ENCODE assay signal across 10 mouse cellular contexts in the genomic region with DNA sequence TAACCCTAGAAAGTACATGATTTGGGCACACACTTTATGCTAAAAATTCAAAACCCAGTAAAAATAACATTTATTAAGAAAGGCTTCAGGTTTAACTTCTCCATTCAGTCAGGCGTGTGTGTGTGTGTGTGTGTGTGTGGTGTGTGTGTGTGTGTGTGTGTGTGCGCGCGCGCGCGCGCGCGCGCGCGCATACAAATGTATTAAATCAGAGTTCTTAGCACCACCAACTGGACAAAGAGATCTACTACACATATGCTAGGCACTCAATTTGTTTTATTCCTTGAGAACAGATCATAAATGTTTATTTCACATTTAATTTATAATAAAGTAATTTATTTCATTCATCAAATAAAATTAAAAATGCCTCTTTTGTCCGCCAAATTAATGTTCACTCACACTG. TPM values are rescaled to one million over a fixed set of nuclear protein-coding genes. Genes with fewer than 3 reads are reported as not detected.
DNase-seq lines count a peak whose midpoint lies in the region; ATAC-seq and TF ChIP-seq lines count a peak whose summit lies in the region.
"Had no signal": no experiment of that assay in that cellular context is flagged by ENCODE, and none has a peak within 500 bp of the region (broad histone marks: within the 10 kb centered on the region; RNA-seq: fewer than 3 reads in every experiment).

No protein-coding gene starts in this region.

- H3K4me1 ChIP-seq in forebrain, postnatal 0 days (ENCODE audit: insufficient read depth), result peaks cover 7% of the 10 kb centered on the region
- 0 out of 2 replicates have a peak, but pooled peaks cover 5% of the 10 kb centered on the region for H3K4me1 ChIP-seq in forebrain, embryonic 11.5 days (replicated peaks; ENCODE audit: control insufficient read depth, insufficient read depth, low read length)
- H3K4me1 ChIP-seq in heart, embryonic 10.5 days, result no peaks in the 10 kb centered on the region
- H3K4me1 ChIP-seq in forebrain, embryonic 12.5 days, result peaks cover 12% of the 10 kb centered on the region

- no peak for ATAC-seq in forebrain, postnatal 0 days
- ATAC-seq in forebrain, embryonic 11.5 days (replicated peaks; ENCODE audit: low FRiP score), result no peak
- ATAC-seq in CD4-positive, CD25-positive, alpha-beta regulatory T cell, adult 4 months, result peak; percentile 53
- no peak for ATAC-seq in forebrain, embryonic 12.5 days (ENCODE audit: low FRiP score)

- H3K27me3 ChIP-seq in forebrain, postnatal 0 days (ENCODE audit: insufficient read depth, low read length), result no peaks in the 10 kb centered on the region
- no peaks in the 10 kb centered on the region for H3K27me3 ChIP-seq in forebrain, embryonic 11.5 days (ENCODE audit: control insufficient read depth, insufficient read depth, low read length)
- no peaks in the 10 kb centered on the region for H3K27me3 ChIP-seq in heart, embryonic 10.5 days (ENCODE audit: insufficient read depth, poor library complexity, severe bottlenecking)
- H3K27me3 ChIP-seq in forebrain, embryonic 12.5 days, result no peaks in the 10 kb centered on the region
- H3K27me3 ChIP-seq: neural tube, embryonic 13.5 days had no signal

- 82% methylated on average over 14 of the region's 14 CpGs for WGBS in forebrain, postnatal 0 days
- WGBS in forebrain, embryonic 11.5 days, result 85% methylated on average over 14 of the region's 14 CpGs
- 85% methylated on average over 14 of the region's 14 CpGs for WGBS in heart, embryonic 10.5 days
- WGBS in forebrain, embryonic 12.5 days, result 81% methylated on average over 14 of the region's 14 CpGs

- TF ChIP-seq CTCF in forebrain, postnatal 0 days (IDR thresholded peaks at IDR 0.05; ENCODE audit: low read depth), result peak; percentile 57

- H3K4me3 ChIP-seq in forebrain, postnatal 0 days (ENCODE audit: low read depth, low read length), result no peak overlapping the region
- no peak overlapping the region for H3K4me3 ChIP-seq in forebrain, embryonic 11.5 days (ENCODE audit: low read depth, low read length)
- no peak overlapping the region for H3K4me3 ChIP-seq in heart, embryonic 10.5 days
- H3K4me3 ChIP-seq in forebrain, embryonic 12.5 days (replicated peaks), result no peak overlapping the region
- H3K4me3 ChIP-seq: neural tube, embryonic 13.5 days had no signal

- intact Hi-C loops in left cerebral cortex, postnatal 25 days (cut with DNase I), result loop anchor here (5.0 kb wide), 3 partner anchors 276 to 741 kb away; partner anchors contain the start of gene Foxn3

- H3K9me3 ChIP-seq in forebrain, postnatal 0 days (ENCODE audit: low read length), result no peaks in the 10 kb centered on the region
- H3K9me3 ChIP-seq in forebrain, embryonic 11.5 days (ENCODE audit: control insufficient read depth, low read length), result no peaks in the 10 kb centered on the region
- H3K9me3 ChIP-seq in heart, embryonic 10.5 days, result no peaks in the 10 kb centered on the region
- H3K9me3 ChIP-seq in forebrain, embryonic 12.5 days, result no peaks in the 10 kb centered on the region
- H3K9me3 ChIP-seq: neural tube, embryonic 13.5 days had no signal

- H3K4me2 ChIP-seq in forebrain, postnatal 0 days (ENCODE audit: low read depth), result no peak overlapping the region
- H3K4me2 ChIP-seq in forebrain, embryonic 11.5 days (ENCODE audit: low read depth, low read length, severe bottlenecking), result no peak overlapping the region
- no peak overlapping the region for H3K4me2 ChIP-seq in forebrain, embryonic 12.5 days
- H3K4me2 ChIP-seq: neural tube, embryonic 13.5 days had no signal

- no peaks in the 10 kb centered on the region for H3K36me3 ChIP-seq in forebrain, postnatal 0 days (ENCODE audit: insufficient read depth)
- H3K36me3 ChIP-seq in forebrain, embryonic 11.5 days (ENCODE audit: control insufficient read depth, insufficient read depth, low read length), result no peaks in the 10 kb centered on the region; the same call in 1 of the 2 replicates
- no peaks in the 10 kb centered on the region for H3K36me3 ChIP-seq in heart, embryonic 10.5 days
- no peaks in the 10 kb centered on the region; the same call in 1 of the 2 replicates for H3K36me3 ChIP-seq in forebrain, embryonic 12.5 days (replicated peaks)
- H3K36me3 ChIP-seq: neural tube, embryonic 13.5 days had no signal

- DNase-seq in forebrain, postnatal 0 days, result peak; percentile 70
- DNase-seq in forebrain, embryonic 11.5 days (ENCODE audit: low spot score), result no peak
- peak; percentile 30 to 56 for DNase-seq in left cerebral cortex, postnatal 25 days (ENCODE audit: low spot score in 2 of 2)
- DNase-seq in left cerebral cortex, adult 18-20 months (ENCODE audit: low spot score in 2 of 2), result no peak
- DNase-seq in induced T-regulatory cell, adult 2 months (ENCODE audit: low read depth), result peak; percentile 61
- DNase-seq in heart, embryonic 10.5 days (ENCODE audit: low spot score), result no peak
- DNase-seq: thymus, postnatal 25 days had no signal

- no peak overlapping the region for H3K27ac ChIP-seq in forebrain, postnatal 0 days (ENCODE audit: low read depth, low read length)
- H3K27ac ChIP-seq in forebrain, embryonic 11.5 days (ENCODE audit: low read depth, low read length), result no peak overlapping the region
- H3K27ac ChIP-seq in heart, embryonic 10.5 days, result no peak overlapping the region
- no peak overlapping the region for H3K27ac ChIP-seq in forebrain, embryonic 12.5 days
- H3K27ac ChIP-seq: neural tube, embryonic 13.5 days had no signal

- H3K9ac ChIP-seq in forebrain, postnatal 0 days, result no peak overlapping the region
- no peak overlapping the region for H3K9ac ChIP-seq in forebrain, embryonic 11.5 days (ENCODE audit: low read length)
- no peak overlapping the region for H3K9ac ChIP-seq in forebrain, embryonic 12.5 days
- H3K9ac ChIP-seq: neural tube, embryonic 13.5 days had no signal

RNA-seq across cellular contexts. Expression of gene Efcab11, which starts 45.5 kb away (rescaled TPM):
- 3.3 and 3.4 TPM in 2 replicates for total RNA-seq in forebrain, postnatal 0 days (2014; rRNA removed)
- polyA plus RNA-seq in forebrain, postnatal 0 days (2015; fragmentation: Nextera tagmentation; extraction: Ambion mirVana), result 3.3 and 3.7 TPM in 2 replicates
- polyA plus RNA-seq in forebrain, embryonic 11.5 days (2014; fragmentation: Nextera tagmentation; extraction: Ambion mirVana), result 25.9 and 26.6 TPM in 2 replicates
- total RNA-seq in left cerebral cortex, postnatal 25 days (2021), result under 1 TPM in 1 of 2 experiments, not detected in 1; 0.55 TPM
- under 1 TPM; 0.26 to 0.42 TPM for total RNA-seq in left cerebral cortex, adult 18-20 months (2021)
- polyA plus RNA-seq in CD4-positive, CD25-positive, alpha-beta regulatory T cell, adult 4 months (2017; shearing (Covaris generic)), result 1 to 10 TPM; 1.0 to 1.5 TPM
- polyA plus RNA-seq in heart, embryonic 10.5 days (2016; fragmentation: Nextera tagmentation; extraction: Ambion mirVana), result 10.1 and 12.6 TPM in 2 replicates
- polyA plus RNA-seq in forebrain, embryonic 12.5 days (2016; fragmentation: Nextera tagmentation; extraction: Ambion mirVana), result 21.7 and 25.2 TPM in 2 replicates

RNA-seq across cellular contexts. Expression of gene Tdp1, which starts 45.6 kb away (rescaled TPM):
- 12.9 and 18.5 TPM in 2 replicates for total RNA-seq in forebrain, postnatal 0 days (2014; rRNA removed)
- polyA plus RNA-seq in forebrain, postnatal 0 days (2015; fragmentation: Nextera tagmentation; extraction: Ambion mirVana), result 41.9 and 45.3 TPM in 2 replicates
- polyA plus RNA-seq in forebrain, embryonic 11.5 days (2014; fragmentation: Nextera tagmentation; extraction: Ambion mirVana), result 95.1 and 96.5 TPM in 2 replicates
- total RNA-seq in left cerebral cortex, postnatal 25 days (2021), result 10 to 100 TPM; 24.6 to 25.0 TPM
- total RNA-seq in left cerebral cortex, adult 18-20 months (2021), result 10 to 100 TPM; 22.6 to 23.6 TPM
- polyA plus RNA-seq in CD4-positive, CD25-positive, alpha-beta regulatory T cell, adult 4 months (2017; shearing (Covaris generic)), result 10 to 100 TPM; 25.4 to 34.4 TPM
- 42.0 and 51.3 TPM in 2 replicates for polyA plus RNA-seq in heart, embryonic 10.5 days (2016; fragmentation: Nextera tagmentation; extraction: Ambion mirVana)
- polyA plus RNA-seq in forebrain, embryonic 12.5 days (2016; fragmentation: Nextera tagmentation; extraction: Ambion mirVana), result 84.9 and 88.4 TPM in 2 replicates

Comparison
In these comparisons a context has a peak if more than half of its experiments do, and no peak if none do; other contexts are left out.
1. DNase-seq: peak in forebrain, postnatal 0 days (single experiment), left cerebral cortex, postnatal 25 days (2 of 2) and induced T-regulatory cell, adult 2 months (single experiment); none in forebrain, embryonic 11.5 days (single experiment), left cerebral cortex, adult 18-20 months (0 of 2) and heart, embryonic 10.5 days (single experiment).